Mouse (Mus musculus) lung, postnatal 0 days (tissue): ENCODE results near the gene Mss51.

Experiments used
- CTCF ChIP-seq: IDR thresholded peaks from 2 replicates; pipeline ENCODE4 v1.5.1; 2016; ENCODE audit warnings: antibody characterized with exemption, mild to moderate bottlenecking
- EP300 ChIP-seq: IDR thresholded peaks from 2 replicates; pipeline ENCODE4 v1.6.1; 2016; ENCODE audit warnings: antibody characterized with exemption, mild to moderate bottlenecking, control low read depth

- no peak for TF ChIP-seq CTCF
- no peak for TF ChIP-seq EP300
Measured at GRCm38 (mm10) chr14:20478385-20478784, 18.3 kb downstream of the Mss51 start.
